Mouse (Mus musculus): ENCODE measurements around the gene Cryzl1. TPM values are rescaled to one million over a fixed set of nuclear protein-coding genes. Genes with fewer than 3 reads are reported as not detected.

Gene Cryzl1
- polyA plus RNA-seq, 1 experiment: 19.2 TPM

DNA sequence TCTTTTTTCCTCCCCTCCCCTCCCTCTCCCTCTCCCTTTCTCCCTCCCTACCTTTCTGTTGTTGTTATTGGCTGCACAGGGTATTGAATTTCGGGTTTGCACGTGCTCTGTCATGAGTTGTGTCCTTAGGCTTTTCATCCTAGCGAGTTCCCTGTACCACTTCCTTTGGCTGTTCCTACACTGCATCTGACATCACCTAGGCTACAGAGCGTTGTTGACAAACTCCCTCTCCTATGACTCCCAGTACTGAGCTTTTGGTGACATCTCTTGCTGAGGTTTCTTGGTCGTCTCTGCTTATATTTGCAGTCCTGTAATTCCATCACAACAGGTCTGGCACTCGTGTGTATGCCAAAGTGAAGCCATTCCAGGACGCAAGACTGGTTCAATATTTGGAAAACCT is 14.3 kb upstream of the Cryzl1 start:
- DNase-seq (ENCODE audit: low read depth, low spot score): no peak
- WGBS: 74% methylated on average over 7 of the region's 7 CpGs

DNA sequence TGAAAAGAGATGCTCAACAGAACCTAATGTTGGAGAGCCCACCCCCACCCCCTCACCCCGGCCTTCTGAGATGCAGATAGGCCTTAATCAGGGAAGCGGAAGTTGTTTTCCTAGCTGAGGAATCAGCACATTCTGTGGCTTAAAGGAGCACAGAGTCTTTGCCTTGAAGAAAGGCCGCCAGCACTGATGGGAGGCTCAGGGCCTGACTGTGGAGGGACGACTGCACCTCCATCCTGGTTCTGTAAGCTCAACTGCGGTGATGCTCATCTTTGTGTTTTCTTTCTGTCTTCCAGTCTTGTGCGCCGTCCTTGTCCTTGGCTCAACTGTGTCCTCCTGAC is 12.1 kb upstream of the Cryzl1 start:
- 82% methylated on average over 7 of the region's 7 CpGs for WGBS

DNA sequence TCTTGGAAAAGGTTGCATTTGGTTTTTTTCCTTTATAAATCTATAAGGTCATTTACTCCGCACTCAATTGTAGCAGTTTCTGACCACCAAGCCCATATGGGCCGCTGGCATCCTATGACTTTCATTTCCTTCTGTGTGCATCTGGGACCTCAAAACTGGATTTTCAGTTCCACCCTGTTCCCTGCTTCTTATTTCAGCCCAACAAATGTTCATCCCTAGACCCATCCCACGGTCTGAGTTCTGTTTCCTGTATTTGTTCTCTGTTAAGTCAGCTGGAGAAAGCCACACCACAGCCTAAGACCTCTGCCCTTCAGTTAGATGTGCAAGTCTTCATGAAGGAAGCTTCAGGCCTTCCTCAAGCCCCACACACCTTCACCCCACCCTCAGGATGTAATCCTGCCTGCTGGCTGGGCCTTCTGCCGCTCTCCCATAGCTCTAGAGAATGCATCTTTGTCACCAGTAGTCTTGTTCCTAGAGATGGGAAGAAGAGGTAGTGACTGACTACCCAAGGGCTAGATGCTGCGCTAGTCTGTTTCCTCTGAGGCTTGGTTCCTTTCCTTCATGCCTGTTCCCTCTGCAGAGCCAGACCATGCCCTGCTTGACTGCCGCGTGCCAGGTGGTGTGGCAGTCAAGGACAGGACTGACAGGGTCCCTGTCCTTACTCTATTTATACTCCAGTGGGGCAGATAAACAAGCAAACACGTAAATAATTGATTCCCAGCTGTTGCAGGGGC is 11.6 kb upstream of the Cryzl1 start:
- WGBS: 74% methylated on average over 8 of the region's 8 CpGs
- DNase-seq (ENCODE audit: low read depth, low spot score): no peak

More for the DNA sequence above, 12.1 kb upstream of the Cryzl1 start:
- no peak for DNase-seq (ENCODE audit: low read depth, low spot score)

DNA sequence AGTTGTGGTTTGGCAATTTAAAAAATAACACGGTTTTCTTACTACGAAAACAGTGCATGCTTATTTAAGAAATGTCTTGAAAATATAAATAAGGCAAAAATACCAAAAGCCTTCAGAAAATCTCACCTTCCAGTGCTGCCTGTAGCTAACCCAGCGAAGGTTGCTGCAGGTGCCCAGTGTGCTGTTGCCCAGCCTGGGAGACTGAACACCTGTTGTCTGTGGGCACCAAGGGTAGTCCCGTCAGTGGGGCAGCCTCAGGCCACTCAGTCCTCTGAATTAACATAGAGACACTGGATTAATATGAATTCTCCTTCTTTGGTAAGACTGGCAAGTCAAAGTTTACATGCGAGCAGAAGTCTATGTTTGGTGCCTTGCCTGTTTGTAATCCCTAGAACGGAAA is 9.7 kb upstream of the Cryzl1 start:
- 83% methylated on average over 6 of the region's 6 CpGs for WGBS
- DNase-seq (ENCODE audit: low read depth, low spot score): no peak

DNA sequence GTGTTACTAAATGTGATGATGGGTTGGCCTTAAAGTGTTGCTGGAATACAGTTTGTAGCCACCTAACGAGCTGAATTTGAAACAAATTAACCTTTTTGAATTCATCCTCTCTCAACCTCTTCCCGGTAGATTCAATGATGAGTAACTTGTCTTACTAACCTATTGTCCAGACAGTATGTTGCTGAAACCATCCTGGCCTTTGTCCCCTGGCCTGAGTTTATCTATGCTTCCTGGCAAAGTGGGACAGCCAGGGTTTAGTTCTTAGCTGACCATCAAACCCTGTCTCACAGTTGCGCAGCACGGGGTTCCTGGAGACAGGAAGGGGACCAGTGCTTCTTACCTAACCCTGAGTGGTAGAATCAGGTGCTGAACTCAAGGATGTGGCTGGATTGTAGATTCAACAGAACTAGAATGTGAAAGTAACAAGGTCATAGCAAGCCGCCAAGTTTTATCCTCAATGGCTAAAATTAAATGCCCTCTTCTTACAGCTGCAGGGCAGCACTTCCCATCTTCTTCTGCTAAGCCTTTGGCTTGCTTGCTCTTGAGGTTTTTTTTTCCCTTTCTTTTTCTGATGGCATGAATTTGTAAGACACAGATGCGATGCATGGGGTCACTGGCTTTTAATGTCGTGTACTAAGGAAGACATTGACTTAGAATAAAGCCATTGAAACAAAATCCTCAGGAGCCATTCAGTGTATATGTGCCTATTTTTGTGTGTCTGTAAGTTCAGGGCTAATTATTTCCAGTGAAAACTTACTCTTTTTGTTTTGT is 7.5 kb upstream of the Cryzl1 start:
- DNase-seq (ENCODE audit: low read depth, low spot score): no peak
- WGBS: 82% methylated on average over 7 of the region's 7 CpGs

DNA sequence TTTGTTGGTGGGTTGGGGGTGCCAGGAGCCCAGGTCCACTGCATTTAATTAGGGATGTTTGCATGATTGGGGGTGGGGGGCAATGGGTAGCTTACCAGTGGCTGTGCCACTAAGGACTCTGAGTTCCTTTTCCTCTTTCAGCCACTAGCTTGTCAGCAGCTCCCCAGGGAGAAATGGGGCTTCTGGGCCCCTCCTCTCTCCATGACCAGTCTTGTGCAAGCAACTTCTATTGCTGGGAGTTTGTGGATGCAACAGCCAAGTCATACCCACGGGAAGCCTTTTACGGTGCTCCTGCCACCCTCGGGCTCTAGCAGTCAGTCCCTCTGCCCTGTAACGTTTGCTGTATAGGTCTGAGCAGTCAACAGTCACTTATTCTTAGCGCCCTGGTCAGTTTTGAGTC is 6.0 kb upstream of the Cryzl1 start:
- 28% methylated on average over 5 of the region's 5 CpGs for WGBS
- DNase-seq (ENCODE audit: low read depth, low spot score): no peak

DNA sequence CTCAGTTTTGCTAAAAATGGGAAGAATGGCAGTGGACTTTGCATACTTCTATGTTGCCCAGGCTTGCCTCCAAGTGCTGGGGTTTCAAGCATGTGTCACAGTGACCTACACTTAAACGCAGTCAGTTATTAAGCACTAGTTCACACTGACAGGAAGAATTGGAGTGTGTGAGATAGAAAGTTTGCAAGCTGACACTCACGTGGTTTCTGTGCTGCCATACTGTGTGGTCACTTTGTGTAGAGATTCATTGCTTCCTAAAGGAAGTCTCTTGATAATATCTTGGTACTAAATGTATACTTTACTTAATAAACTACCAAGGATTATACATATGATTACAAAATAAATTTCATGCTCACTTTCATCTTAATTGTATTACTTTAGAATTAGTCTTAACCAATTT is 4.0 kb upstream of the Cryzl1 start:
- WGBS: 72% methylated on average over 2 of the region's 2 CpGs
- no peak for DNase-seq (ENCODE audit: low read depth, low spot score)

DNA sequence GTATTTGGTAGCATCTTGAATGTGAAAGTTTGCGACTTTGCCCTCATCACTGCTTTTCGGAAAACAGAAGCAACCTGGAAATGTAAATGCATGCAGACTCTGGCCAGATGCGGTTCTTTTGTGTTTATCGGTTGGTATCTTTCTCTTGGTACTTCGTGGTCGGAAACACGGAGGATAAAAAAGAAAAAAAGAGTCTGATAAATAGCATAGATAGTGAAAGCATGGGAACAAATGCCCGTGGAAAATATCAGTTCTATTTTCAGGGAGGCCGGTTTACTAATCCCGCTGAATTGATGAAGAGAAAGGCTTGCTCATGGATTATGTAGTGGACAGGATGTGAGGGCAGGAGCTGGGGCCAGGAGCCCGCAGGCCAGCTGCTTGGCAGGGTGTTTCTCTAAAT is 1.7 kb upstream of the Cryzl1 start:
- no peak for DNase-seq (ENCODE audit: low read depth, low spot score)
- 4% methylated on average over 11 of the region's 11 CpGs for WGBS

DNA sequence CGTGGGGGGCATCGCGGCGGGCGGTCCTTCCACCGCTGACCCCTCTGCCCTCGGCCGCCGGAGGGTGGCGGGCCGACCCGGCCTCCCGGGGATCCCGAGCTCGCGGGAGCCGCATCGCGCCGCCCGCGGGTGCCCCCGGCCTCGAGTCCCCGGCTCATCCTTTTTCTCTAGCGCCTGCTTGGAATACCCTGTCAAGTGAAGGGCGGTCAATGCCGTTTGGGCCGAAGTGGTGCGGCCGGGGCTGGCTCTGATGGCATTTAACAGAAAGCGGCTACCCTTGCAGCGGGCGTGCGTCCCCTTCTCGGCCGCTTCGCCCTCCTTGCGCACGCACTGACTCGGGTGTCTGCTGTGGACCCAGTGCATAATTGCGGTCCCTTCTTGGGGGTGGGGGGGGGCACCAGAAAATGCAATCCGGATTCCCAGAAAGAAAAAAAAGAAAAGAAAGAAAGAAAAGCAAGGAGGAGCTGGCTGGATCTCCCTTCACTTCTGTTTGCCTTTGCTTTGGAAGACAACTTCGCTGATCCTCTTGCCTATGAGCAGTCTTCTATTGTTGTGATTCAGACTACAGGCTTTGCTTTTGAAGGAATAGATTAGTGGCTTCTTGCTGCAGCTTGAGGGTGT is 1.2 kb upstream of the Cryzl1 start:
- under 1% methylated on average over 42 of the region's 44 CpGs for WGBS
- DNase-seq (ENCODE audit: low read depth, low spot score): no peak

DNA sequence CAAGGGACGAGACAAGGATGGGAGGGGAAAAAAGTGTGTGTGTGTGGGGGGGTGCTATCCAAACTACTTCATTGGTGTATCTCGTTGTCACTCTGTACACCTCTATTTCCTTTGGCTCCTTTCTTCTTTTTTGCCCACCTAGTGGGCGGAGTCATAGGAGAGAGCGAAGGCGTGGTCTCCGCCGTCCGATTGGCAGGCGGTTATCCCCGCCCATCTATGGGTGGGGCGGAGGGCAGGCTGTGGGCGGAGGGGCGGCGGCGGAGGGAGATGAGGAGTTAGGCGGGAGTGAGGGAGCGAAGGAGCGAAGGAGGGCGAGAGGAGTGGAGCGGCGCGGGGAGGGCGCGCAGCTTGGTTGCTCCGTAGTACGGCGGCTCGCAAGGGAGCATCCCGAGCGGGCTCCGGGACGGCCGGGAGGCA is 299 bp upstream of the Cryzl1 start, which contains the start of gene Itsn1:
Gene Itsn1 (plus strand): TSS at position 216 of the 417 bp plus-strand sequence.
- under 1% methylated on average over 33 of the region's 33 CpGs for WGBS
- peak; percentile 94 for DNase-seq (ENCODE audit: low read depth, low spot score)

DNA sequence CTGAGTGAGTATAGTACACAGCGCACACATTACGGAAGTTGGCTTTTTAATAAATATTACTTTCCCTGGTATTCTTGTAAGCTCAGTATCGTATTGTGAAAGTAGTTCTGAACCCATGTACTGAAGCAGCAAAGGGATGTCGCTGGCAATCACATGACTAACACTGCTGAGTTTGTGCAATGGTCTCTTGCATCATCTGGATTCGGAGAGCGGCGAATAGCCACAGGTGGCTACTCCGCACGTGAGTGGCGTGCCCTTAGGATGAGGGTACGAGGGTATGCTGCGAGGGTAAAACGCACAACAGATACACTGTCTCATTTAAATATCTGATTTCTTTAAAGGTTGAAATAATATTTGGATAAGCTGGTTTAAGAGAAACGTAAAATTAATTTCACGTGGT is 1.3 kb downstream of the Cryzl1 start:
- 42% methylated on average over 15 of the region's 15 CpGs for WGBS
- no peak for DNase-seq (ENCODE audit: low read depth, low spot score)

DNA sequence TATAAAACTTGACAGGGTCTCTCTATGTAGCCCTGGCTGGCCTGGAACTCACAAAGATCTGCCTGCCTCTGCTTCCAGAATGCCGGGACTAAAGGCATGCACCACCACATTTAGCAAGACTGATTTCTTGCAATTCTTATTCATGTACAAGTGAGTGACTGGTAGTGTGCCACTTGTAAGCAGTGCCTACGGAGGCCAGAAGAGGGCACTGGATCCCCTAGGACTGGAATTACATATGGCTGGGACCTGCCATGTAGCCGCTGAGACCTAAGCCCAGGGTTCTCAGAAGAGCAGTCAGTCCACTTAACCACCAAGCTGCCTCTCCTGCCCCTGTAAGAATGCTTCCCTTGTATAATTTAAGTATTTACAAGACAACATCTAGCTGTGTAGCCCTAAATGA is 4.5 kb downstream of the Cryzl1 start:
- WGBS: 45% methylated on average over 3 of the region's 3 CpGs

DNA sequence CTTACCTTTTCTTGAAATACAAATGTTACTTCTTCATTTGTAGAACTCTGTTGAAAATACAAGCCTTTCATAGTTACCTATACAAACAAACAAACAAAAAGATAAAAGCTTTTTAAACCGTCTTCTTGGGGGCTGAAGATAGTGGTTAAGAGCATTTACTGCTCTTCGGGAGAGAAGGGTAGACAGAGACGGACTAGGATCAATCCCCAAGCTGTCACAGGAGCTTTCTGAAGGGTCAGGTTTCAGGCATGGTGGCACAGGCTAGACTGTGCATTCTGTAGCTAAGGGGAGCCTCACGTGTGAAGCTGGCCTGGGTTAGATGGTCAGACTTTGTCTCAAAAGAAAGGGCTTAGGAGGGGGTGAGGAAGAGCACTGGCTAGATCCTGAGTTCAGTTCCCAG is 11.4 kb downstream of the Cryzl1 start:
- no peak for DNase-seq (ENCODE audit: low read depth, low spot score)
- 90% methylated on average over 4 of the region's 4 CpGs for WGBS

More for the DNA sequence above, 4.5 kb downstream of the Cryzl1 start:
- DNase-seq (ENCODE audit: low read depth, low spot score): no peak

DNA sequence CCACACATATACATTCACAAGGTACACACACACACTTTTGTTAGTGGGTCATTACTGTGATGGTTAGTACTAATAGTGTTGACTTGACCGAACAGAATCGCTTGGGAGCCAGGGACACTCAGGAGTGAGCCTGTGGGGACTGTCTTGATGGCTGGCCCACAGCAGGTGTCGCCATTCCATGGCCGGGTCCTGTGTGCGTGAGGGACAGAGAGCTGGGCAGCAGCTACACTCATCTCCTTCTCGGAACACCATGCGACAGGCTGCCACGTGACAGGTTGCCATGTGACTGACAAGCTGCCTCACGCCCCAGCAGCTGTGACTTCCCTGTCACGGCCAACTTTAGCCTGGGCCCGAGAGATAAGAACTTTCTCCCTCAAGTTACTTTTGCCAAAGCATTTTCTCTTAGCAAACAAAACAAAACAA is 11.8 kb downstream of the Cryzl1 start:
- WGBS: 86% methylated on average over 11 of the region's 11 CpGs
- DNase-seq (ENCODE audit: low read depth, low spot score): no peak

DNA sequence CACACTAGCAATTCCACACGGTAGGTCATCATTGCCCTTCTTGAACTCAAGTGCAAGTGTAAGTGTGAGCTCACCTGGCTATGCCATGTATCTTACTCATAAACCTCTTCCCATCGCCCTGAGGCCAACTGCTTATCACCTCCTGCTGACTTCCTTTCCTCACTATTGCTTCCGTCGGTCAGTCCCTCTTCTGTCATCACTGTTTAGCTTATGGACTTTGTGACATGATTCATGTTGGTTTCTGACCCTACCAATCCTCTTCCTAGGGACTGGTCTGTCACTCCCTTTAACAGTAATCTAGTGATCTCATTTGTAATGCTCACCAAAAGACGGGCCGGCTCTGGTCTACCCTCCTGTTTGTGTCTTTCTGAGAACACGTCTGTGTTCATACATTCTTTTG is 18.5 kb downstream of the Cryzl1 start:
- WGBS: 56% methylated on average over 7 of the region's 7 CpGs
- DNase-seq (ENCODE audit: low read depth, low spot score): no peak

DNA sequence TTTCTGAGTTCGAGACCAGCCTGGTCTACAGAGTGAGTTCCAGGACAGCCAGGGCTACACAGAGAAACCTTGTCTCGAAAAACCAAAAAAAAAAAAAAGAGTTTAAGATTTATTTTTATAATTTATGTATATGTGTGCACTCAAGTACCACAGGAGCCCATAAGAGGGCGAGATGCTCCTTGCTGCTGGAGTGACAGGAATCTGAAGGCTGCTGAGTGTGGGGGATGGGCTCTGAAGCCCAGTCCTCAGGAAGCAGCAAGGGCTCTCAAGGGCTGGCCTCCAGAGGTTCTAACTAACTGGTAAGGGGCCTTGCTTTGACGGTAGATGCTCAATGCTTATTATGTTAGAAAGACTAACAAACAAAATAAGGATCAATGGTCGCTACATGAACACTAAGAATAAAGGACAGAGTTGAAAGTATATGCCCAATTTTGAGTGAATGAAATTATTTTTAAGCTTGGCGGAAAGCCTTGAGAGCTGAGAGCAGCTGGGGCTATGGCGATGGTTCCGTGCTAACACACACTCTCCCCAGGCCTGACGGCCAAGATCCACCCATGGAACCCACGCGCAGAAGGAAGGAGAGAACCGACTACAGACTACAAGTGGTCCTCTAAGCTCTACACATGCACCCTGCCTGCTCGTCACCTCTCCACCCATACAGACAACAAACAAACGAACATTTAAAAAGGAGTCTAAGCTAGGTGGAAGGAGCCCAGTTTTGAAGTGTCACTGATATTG is 24.0 kb downstream of the Cryzl1 start:
- 89% methylated on average over 14 of the region's 14 CpGs for WGBS
- DNase-seq (ENCODE audit: low read depth, low spot score): no peak

DNA sequence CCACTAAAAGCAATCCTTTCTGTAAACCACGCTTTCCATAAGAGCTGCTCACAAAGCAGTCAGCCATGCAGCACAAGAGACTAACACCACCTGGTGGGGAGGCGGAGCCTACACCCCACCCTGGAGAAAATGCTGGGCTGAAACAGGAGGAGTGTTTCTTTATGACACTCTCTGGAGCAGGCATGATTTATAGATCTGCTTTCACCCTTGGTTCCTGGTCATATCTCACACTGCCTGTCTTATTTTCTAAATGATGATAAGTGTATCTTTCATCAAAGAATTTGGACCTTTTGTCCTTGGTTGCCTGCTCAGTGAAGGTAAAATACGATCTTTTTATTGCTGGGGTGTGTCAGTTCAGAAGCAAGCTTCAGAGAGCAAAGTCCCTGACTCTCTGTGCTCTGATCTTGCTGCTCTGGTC is 26.0 kb downstream of the Cryzl1 start:
- 29% methylated on average over 3 of the region's 3 CpGs for WGBS
- peak; percentile 89 for DNase-seq (ENCODE audit: low read depth, low spot score)

DNA sequence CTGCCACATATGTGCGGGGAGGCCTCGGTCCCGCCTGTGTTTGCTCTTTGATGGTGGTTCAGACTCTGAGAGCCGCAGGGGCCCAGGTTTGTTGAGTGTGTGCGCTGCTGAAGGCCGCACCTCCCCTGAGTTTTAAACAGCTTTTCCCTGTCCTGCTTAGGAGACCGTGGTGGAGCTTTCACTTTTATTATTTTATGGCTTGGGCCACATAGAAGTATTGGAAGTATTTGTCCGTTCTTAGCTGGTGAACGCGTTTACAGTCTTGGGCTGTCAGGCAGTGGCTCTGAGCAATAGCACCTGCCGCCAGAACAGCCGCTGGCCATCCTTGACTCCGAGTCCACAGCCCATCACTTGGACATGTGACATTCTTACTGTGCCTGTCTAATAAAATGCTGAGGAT is 26.9 kb downstream of the Cryzl1 start:
- peak; percentile 53 for DNase-seq (ENCODE audit: low read depth, low spot score)
- 18% methylated on average over 13 of the region's 13 CpGs for WGBS

DNA sequence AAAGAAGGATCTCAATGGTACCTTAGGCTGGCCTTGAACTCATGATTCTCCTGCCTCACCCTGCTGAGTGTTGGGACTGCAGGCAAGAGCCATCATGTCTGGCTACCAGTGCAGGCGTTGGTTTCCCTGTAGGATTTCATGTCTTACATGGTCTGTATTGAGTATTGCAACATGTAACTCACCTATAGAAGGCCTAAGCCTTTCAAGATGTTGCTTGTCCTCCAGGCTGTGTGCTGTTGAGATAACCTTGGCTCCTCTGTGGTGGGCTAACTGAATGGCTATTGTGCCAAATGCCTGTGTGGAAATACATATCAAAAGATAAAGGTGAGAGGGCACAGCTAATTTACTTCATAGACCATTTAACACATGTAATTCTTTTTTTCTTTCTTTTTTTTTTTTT is 29.8 kb downstream of the Cryzl1 start:
- no peak for DNase-seq (ENCODE audit: low read depth, low spot score)
- 97% methylated on average over 1 of the region's 1 CpGs for WGBS

DNA sequence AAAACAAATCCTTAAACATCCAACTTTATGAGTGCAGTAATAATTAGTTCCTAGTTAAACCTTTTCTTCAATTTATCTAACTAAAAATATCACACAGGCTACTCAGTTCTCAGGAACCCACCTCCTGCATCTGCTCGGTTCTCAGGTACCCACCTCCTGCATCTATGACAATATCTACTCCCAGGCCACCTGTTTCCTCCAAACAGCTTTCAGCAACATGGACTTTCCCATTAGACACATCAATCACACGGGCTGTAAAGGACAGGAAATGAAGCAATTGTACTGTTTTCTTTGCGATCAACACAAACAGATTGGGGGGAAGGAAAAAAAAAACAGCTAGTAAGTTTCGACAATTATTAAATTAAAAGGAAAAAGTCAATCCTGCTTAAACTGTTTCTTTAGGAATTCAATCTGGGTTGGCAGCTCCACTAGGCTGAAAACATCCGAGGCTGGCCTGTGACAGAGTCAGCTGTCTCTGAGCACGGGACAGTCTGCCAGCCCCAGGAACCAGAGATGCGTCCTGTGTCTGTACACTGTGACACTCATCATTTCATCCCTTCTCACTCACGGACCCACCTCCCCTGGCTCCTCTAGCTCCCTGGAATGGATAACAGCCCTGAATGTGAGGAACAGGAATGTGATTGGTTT is 33.5 kb downstream of the Cryzl1 start:
- 50% methylated on average over 8 of the region's 8 CpGs for WGBS
- DNase-seq (ENCODE audit: low read depth, low spot score): no peak
